In the genomic region with DNA sequence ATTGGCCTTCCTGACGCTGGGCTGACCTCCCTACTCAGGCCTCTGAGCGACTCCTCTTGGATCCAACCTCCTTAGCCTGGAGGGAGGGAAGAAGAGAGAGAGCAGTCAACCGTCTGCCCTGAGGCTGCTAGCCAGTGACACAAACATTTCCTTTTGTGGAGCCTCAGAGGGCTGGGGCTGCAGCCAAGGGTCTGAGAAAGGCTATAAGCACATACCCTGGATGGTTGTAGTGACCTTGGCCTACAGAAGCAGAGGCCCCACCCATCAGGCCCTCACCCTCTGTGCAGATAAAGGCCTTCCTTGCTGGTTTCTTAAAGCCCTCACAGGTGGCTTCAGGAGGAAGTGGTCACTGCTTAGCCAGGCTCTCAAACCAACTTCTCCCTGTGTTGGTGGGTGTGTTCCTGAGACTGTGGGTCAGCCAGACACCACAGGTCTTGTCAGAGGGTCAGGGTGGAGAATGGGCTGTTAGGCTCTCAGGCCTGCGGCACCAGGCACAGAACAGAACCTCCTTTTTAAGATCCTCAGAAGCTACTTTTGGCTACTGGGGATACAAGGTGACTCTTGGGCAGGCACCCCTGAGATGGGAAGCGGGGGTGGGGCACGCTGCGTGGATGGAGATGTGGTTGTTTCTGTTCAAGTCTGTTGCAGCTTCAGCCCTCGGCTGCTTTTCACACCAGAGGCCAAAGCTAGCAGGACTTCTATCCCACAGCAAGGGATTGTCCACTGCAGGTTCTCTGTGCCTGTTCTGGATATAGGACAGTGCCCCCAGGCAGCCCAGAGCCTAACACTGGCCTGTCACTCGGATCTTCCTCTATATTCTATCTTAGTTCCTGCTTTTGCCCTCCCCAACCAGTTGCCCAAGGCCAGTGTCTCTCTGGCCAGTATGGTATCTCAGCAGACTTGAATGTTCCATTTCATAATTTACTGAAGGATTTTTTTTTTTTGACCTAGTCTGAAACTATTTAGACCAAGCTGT, we compare ENCODE assay signal across 8 mouse cellular contexts. TPM values are rescaled to one million over a fixed set of nuclear protein-coding genes. Genes with fewer than 3 reads are reported as not detected.
DNase-seq lines count a peak whose midpoint lies in the region; ATAC-seq lines count a peak whose summit lies in the region.

No protein-coding gene starts in this region.

- H3K27me3 ChIP-seq in heart, embryonic 13.5 days (replicated peaks) = no peaks in the 10 kb centered on the region
- no peaks in the 10 kb centered on the region for H3K27me3 ChIP-seq in megakaryocyte, embryonic 14.5 days (replicated peaks)

- H3K36me3 ChIP-seq in heart, embryonic 13.5 days = no peaks in the 10 kb centered on the region
- no peaks in the 10 kb centered on the region for H3K36me3 ChIP-seq in megakaryocyte, embryonic 14.5 days (replicated peaks; ENCODE audit: low read length)

- peak overlapping the region; percentile 81 for H3K27ac ChIP-seq in heart, embryonic 13.5 days (replicated peaks)

- H3K4me1 ChIP-seq in heart, embryonic 13.5 days = peaks cover 30% of the 10 kb centered on the region
- peaks cover 66% of the 10 kb centered on the region for H3K4me1 ChIP-seq in megakaryocyte, embryonic 14.5 days

- ATAC-seq in heart, embryonic 13.5 days (ENCODE audit: extremely low read depth, insufficient number of reproducible peaks, low FRiP score, low TSS enrichment) = no peak

- H3K4me3 ChIP-seq in heart, embryonic 13.5 days = no peak overlapping the region
- peak overlapping the region; percentile 76 for H3K4me3 ChIP-seq in megakaryocyte, embryonic 14.5 days (replicated peaks)

- DNase-seq in 3T3-L1 (ENCODE audit: low read depth, low spot score) = peak; percentile 70
- peak; percentile 91 for DNase-seq in ES-CJ7 (ENCODE audit: low read depth, low spot score)
- DNase-seq in kidney, postnatal 25 days = peak; percentile 55 to 68
- DNase-seq in thymus, postnatal 4 days = peak; percentile 71
- no peak for DNase-seq in frontal cortex, postnatal 10 days (ENCODE audit: low spot score in 2 of 2)
- DNase-seq in cerebellum, adult 11-12 months = no peak

- H3K4me2 ChIP-seq in heart, embryonic 13.5 days = no peak overlapping the region

- H3K9me3 ChIP-seq in heart, embryonic 13.5 days = no peaks in the 10 kb centered on the region
- H3K9me3 ChIP-seq in megakaryocyte, embryonic 14.5 days = no peaks in the 10 kb centered on the region

- peak overlapping the region; percentile 66 for H3K9ac ChIP-seq in heart, embryonic 13.5 days

- WGBS in heart, embryonic 13.5 days = 63% methylated on average over 9 of the region's 9 CpGs

RNA-seq across cellular contexts. Expression of a gene that starts 34.1 kb away (rescaled TPM):
- polyA plus RNA-seq in heart, embryonic 13.5 days (2015; fragmentation: Nextera tagmentation; extraction: Ambion mirVana) = 929 and 934 TPM in 2 replicates
- polyA plus RNA-seq in megakaryocyte, embryonic 14.5 days (2012; ENCODE audit: insufficient read depth, low replicate concordance) = 6,261 and 14,151 TPM in 2 replicates

Comparison
In these comparisons a context has a peak if more than half of its experiments do, and no peak if none do; other contexts are left out.
1. DNase-seq: peak in 3T3-L1 (single experiment), ES-CJ7 (single experiment), kidney, postnatal 25 days (2 of 2) and thymus, postnatal 4 days (single experiment); none in frontal cortex, postnatal 10 days (0 of 2) and cerebellum, adult 11-12 months (single experiment).